In the genomic region with DNA sequence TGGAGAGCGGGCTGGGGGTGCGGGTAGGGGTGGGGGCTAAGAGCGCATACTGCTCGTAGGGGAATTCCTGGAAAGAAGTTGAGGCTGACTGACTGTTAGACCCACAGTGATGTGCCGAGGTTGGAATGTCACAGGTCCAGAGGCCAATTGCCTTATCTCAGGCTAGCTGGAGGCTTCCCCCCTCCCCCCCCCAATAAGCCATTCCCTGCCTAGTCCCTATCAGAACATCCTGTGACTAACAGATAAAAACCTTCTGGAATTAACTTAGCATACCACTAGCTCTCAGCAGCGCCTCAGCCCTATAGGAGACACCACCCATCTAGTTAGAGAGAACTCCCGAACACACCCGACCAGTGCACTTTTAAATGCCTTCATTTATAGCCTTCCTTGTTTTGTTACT, we compare ENCODE assay signal across 10 mouse cellular contexts. TPM values are rescaled to one million over a fixed set of nuclear protein-coding genes. Genes with fewer than 3 reads are reported as not detected.
A peak's percentile ranks its signal among the peaks of the same experiment; 100 is the strongest.
DNase-seq lines count a peak whose midpoint lies in the region; ATAC-seq and TF ChIP-seq lines count a peak whose summit lies in the region.
"Had no signal": no experiment of that assay in that cellular context is flagged by ENCODE, and none has a peak within 500 bp of the region (broad histone marks: within the 10 kb centered on the region; RNA-seq: fewer than 3 reads in every experiment).

No protein-coding gene starts in this region.

- H3K4me3 ChIP-seq in heart, embryonic 13.5 days = no peak overlapping the region
- H3K4me3 ChIP-seq in G1E (ENCODE audit: low read depth, low read length) = peak overlapping the region; percentile 50; the same call in 1 of the 2 replicates
- no peak overlapping the region for H3K4me3 ChIP-seq in embryonic fibroblast, embryonic 13.5 days (ENCODE audit: insufficient read depth, low read length)
- H3K4me3 ChIP-seq in liver, postnatal 0 days (ENCODE audit: low read depth, low read length) = no peak overlapping the region
- no peak overlapping the region for H3K4me3 ChIP-seq in kidney, adult 2 months (ENCODE audit: insufficient read depth, low read depth, low read length)

- peaks cover 3% of the 10 kb centered on the region; the same call in 1 of the 2 replicates for H3K36me3 ChIP-seq in heart, embryonic 13.5 days
- no peaks in the 10 kb centered on the region for H3K36me3 ChIP-seq in G1E (replicated peaks)
- peaks cover 23% of the 10 kb centered on the region for H3K36me3 ChIP-seq in liver, postnatal 0 days (replicated peaks; ENCODE audit: insufficient read depth, low read length)
- H3K36me3 ChIP-seq in kidney, adult 2 months (ENCODE audit: control insufficient read depth, insufficient read depth, low read length) = no peaks in the 10 kb centered on the region; the same call in 1 of the 2 replicates

- H3K9me3 ChIP-seq in heart, embryonic 13.5 days = no peaks in the 10 kb centered on the region
- H3K9me3 ChIP-seq in G1E (replicated peaks) = no peaks in the 10 kb centered on the region
- no peaks in the 10 kb centered on the region for H3K9me3 ChIP-seq in liver, postnatal 0 days (ENCODE audit: low read length)

- H3K4me2 ChIP-seq in heart, embryonic 13.5 days = peak overlapping the region; percentile 51
- H3K4me2 ChIP-seq in liver, postnatal 0 days (ENCODE audit: low read depth, low read length) = peak overlapping the region; percentile 40

- DNase-seq in heart, adult 8-10 months (ENCODE audit: low spot score) = no peak
- peak; percentile 32 for DNase-seq in G1E (ENCODE audit: low spot score)
- peak; percentile 50 for DNase-seq in liver, postnatal 0 days
- DNase-seq in frontal cortex, postnatal 25 days (ENCODE audit: low spot score in 2 of 2) = no peak
- no peak for DNase-seq in kidney, adult 2 months
- DNase-seq in thymus, postnatal 4 days = no peak
- DNase-seq: adrenal gland, adult 8-10 months; gastrocnemius, postnatal 10 days had no signal

- TF ChIP-seq CTCF in G1E (IDR thresholded peaks at IDR 0.05; ENCODE audit: low read depth, low read length) = no peak
- no peak for TF ChIP-seq CTCF in embryonic fibroblast, embryonic 13.5 days (IDR thresholded peaks at IDR 0.05; ENCODE audit: borderline replicate concordance, insufficient read depth, low read length)
- no peak for TF ChIP-seq CTCF in liver, postnatal 0 days (IDR thresholded peaks at IDR 0.05; ENCODE audit: low read depth)
- no peak for TF ChIP-seq CTCF in kidney, adult 2 months (conservative IDR thresholded peaks at IDR 0.05; ENCODE audit: insufficient read depth, insufficient read length, low read depth, low read length)

- TF ChIP-seq POLR2A in embryonic fibroblast, embryonic 13.5 days (IDR thresholded peaks at IDR 0.05; ENCODE audit: low read depth, low read length) = no peak
- TF ChIP-seq POLR2A in kidney, adult 2 months (IDR thresholded peaks at IDR 0.05; ENCODE audit: low read depth, low read length) = no peak

- peaks cover 93% of the 10 kb centered on the region for H3K4me1 ChIP-seq in heart, embryonic 13.5 days
- peaks cover 72% of the 10 kb centered on the region for H3K4me1 ChIP-seq in G1E (ENCODE audit: insufficient read depth, low read depth, low read length)
- H3K4me1 ChIP-seq in embryonic fibroblast, embryonic 13.5 days (ENCODE audit: control insufficient read depth, insufficient read depth, low read length) = peaks cover 29% of the 10 kb centered on the region
- peaks cover 68% of the 10 kb centered on the region for H3K4me1 ChIP-seq in liver, postnatal 0 days (ENCODE audit: insufficient read depth)
- H3K4me1 ChIP-seq in kidney, adult 2 months (ENCODE audit: control insufficient read depth, insufficient read depth, low read length) = peaks cover 66% of the 10 kb centered on the region

- no peaks in the 10 kb centered on the region for H3K27me3 ChIP-seq in heart, embryonic 13.5 days (replicated peaks)
- H3K27me3 ChIP-seq in G1E (ENCODE audit: insufficient read depth, low read length) = peaks cover 21% of the 10 kb centered on the region
- no peaks in the 10 kb centered on the region for H3K27me3 ChIP-seq in liver, postnatal 0 days (ENCODE audit: insufficient read depth, low read length)
- H3K27me3 ChIP-seq in kidney, adult 2 months (replicated peaks; ENCODE audit: control insufficient read depth, insufficient read depth, low read length) = no peaks in the 10 kb centered on the region

- 0 out of 2 replicates have a peak overlapping the region, but pooled peaks have one; percentile 38 for H3K9ac ChIP-seq in heart, embryonic 13.5 days
- H3K9ac ChIP-seq in liver, postnatal 0 days (replicated peaks) = no peak overlapping the region

- 5% methylated on average over 8 of the region's 8 CpGs for WGBS in heart, embryonic 13.5 days
- 33% methylated on average over 8 of the region's 8 CpGs for WGBS in liver, postnatal 0 days (ENCODE audit: insufficient replicate concordance)
- WGBS in kidney, adult 2 months = 69% methylated on average over 8 of the region's 8 CpGs

- peak overlapping the region; percentile 73 for H3K27ac ChIP-seq in heart, embryonic 13.5 days (replicated peaks)
- peak overlapping the region; percentile 98 for H3K27ac ChIP-seq in embryonic fibroblast, embryonic 13.5 days (ENCODE audit: insufficient read depth, low read length)
- peak overlapping the region; percentile 57 for H3K27ac ChIP-seq in liver, postnatal 0 days (ENCODE audit: low read depth)
- H3K27ac ChIP-seq in kidney, adult 2 months (ENCODE audit: insufficient read depth, low read depth, low read length) = no peak overlapping the region

- ATAC-seq in heart, embryonic 13.5 days (ENCODE audit: extremely low read depth, insufficient number of reproducible peaks, low FRiP score, low TSS enrichment) = 0 out of 2 replicates have a peak, but pooled peaks have one; percentile 29
- peak; percentile 57; the same call in 1 of the 2 replicates for ATAC-seq in G1E (ENCODE audit: extremely low read depth, insufficient number of reproducible peaks, low FRiP score, poor library complexity, severe bottlenecking)
- peak; percentile 60 for ATAC-seq in liver, postnatal 0 days

- TF ChIP-seq EP300 in liver, postnatal 0 days (IDR thresholded peaks at IDR 0.05; ENCODE audit: low read depth) = peak; percentile 77

RNA-seq across cellular contexts. Expression of gene Sh3bp5, which starts 31.9 kb away (rescaled TPM):
- 26.7 and 28.2 TPM in 2 replicates for polyA plus RNA-seq in heart, embryonic 13.5 days (2015; fragmentation: Nextera tagmentation; extraction: Ambion mirVana)
- total RNA-seq in heart, adult 8-10 months (2022) = 10 to 100 TPM; 38.6 to 50.6 (median 50.1) TPM
- total RNA-seq in G1E (2014; fragmentation: Nextera tagmentation) (not detected in 2 replicates), G1E (2017) (0.23 and 0.33 TPM in 2 replicates)
- 0.22 and 0.37 TPM in 2 replicates for polyA plus RNA-seq in G1E (2012)
- 25.0 and 29.1 TPM in 2 replicates for polyA plus RNA-seq in embryonic fibroblast, embryonic 13.5 days (2011; ENCODE audit: insufficient read length, low read depth, missing spikeins)
- polyA plus RNA-seq in liver, postnatal 0 days (2015; fragmentation: Nextera tagmentation; extraction: Ambion mirVana) = 29.7 and 31.8 TPM in 2 replicates
- polyA plus RNA-seq in kidney, adult 2 months (2012; rRNA removed) = 33.4 and 43.4 TPM in 2 replicates

Comparison
In these comparisons a context has a peak if more than half of its experiments do, and no peak if none do; other contexts are left out.
1. DNase-seq: peak in G1E (single experiment) and liver, postnatal 0 days (single experiment); none in heart, adult 8-10 months (single experiment), frontal cortex, postnatal 25 days (0 of 2), kidney, adult 2 months (single experiment) and thymus, postnatal 4 days (single experiment).
2. RNA of gene Sh3bp5, which starts 31.9 kb away (polyA plus RNA-seq): 33.4 to 43.4 TPM in kidney, adult 2 months, 29.7 to 31.8 TPM in liver, postnatal 0 days, 26.7 to 28.2 TPM in heart, embryonic 13.5 days and 25.0 to 29.1 TPM in embryonic fibroblast, embryonic 13.5 days; 0.22 to 0.37 TPM in G1E; every median in the first group is over 10 times any median in the second.
3. Peak in every context shown above with its lines, with median percentiles within 50 percentile points of each other: ATAC-seq.